Mouse (Mus musculus) gastrocnemius, adult 8-10 months (tissue): ENCODE data around the gene Gng5. TPM values are rescaled to one million over a fixed set of nuclear protein-coding genes. Genes with fewer than 3 reads are reported as not detected.

Experiments used
- DNase-seq, 2 experiments: peaks; one replicate each; pipeline ENCODE4 v3.0.0; 2022; ENCODE audit warnings: low spot score in 2 of 2
- total RNA-seq, 4 experiments: library from RNA; stranded (reverse); gene quantifications; 2 replicates each; pipeline ENCODE4 v1.2.4; 2022

Gng5 gene
- 100 to 1,000 TPM; 389 to 469 (median 438) TPM for total RNA-seq

- DNase-seq, result peak; percentile 71 to 81
Measured at GRCm38 (mm10) chr3:146499431-146500002, at the start of gene Gng5, which contains the start of gene Spata1. Gene Gng5, plus strand, starts transcription at chr3:146499807. Gene Spata1, minus strand, starts transcription at chr3:146499753.

DNA sequence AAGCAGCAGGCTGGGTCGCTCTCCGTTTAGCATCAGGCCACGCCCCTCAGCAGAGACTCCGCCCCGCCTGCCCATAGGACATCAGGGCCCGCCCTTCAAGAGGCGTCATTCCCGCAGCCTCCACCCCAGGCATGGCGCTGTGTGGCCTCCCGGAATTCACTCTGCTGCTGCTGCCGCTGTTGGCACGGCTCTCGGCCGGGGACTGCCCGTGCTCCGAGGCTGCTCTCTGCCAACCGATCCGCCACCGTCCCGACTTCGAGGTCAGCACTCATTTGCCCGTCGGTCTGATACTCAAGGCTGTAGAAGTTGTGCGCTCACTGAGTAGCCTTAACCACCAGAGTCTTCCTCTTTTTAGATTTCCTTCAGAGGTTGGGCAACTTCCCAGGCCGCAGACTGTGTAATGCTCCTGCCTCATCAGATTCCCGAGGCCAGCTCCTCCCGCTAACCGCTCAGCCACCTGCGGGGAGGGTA, 49.2 kb upstream of the Gng5 start:
- DNase-seq, result peak; percentile 86 to 91

DNA sequence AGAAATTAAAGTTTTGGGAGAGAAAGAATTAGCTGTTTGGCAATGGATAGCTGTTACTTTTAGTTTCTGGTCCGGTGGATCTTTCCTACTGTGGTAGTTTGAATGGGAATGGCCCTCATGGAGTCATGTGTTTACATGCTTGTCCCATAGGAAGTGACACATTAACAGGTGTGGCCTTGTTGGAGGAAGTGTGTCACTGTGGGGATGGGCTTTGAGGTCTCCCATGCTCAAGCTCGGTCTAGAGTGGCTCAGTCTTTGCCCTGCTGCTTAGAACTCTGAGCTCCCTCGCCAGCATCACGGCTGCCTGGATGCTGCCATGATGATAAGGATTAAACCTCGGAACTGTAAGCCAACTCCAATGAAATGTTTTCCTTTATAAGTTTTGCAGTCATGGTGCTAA, 48.2 kb upstream of the Gng5 start:
- no peak for DNase-seq

- DNase-seq, result no peak
Measured at GRCm38 (mm10) chr3:146462939-146463338, 36.7 kb upstream of the Gng5 start.

GRCm38 (mm10) chr3:146469226-146469625, 30.4 kb upstream of the Gng5 start:
- no peak for DNase-seq

DNA sequence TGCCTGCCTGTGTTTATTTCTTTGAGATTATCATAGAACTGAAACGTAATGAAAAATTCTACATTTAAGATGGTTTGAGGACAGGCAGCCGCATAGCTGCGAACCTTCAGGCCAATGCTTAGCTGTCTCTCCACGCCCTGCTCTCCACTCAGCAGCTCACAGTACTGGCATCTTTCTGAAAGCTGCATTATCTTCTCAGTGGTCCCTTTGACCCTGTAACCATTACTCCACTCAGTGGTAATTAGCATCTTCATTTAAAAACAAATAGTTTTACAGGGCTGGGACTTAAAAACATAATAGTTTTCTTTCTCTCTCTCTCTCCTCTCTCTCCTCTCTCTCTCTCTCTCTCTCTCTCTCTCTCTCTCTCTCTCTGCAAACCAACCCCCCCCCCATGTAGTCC, 26.9 kb upstream of the Gng5 start:
- no peak for DNase-seq

- no peak for DNase-seq
Measured at GRCm38 (mm10) chr3:146473741-146474140, 25.9 kb upstream of the Gng5 start.

DNA sequence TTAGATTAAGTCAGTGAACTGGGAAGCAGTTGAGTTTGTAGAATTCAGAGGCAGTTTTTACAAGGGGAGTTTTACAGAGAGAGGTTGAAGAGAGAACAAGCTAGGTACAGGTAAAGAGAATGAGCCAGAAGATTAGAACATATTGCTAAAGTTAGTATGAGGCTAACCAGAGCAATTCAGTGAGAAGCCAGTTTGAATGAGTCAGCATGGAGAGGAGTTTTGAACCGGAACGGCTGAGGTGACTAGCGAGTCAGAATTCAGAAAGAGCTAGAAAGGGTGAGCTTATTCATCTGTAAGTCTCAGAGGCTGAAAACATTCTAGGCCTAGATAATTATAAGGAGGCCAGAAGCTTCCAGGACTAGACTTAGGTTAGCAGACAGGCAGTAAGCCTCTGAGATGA, 25.2 kb upstream of the Gng5 start:
- no peak for DNase-seq

DNA sequence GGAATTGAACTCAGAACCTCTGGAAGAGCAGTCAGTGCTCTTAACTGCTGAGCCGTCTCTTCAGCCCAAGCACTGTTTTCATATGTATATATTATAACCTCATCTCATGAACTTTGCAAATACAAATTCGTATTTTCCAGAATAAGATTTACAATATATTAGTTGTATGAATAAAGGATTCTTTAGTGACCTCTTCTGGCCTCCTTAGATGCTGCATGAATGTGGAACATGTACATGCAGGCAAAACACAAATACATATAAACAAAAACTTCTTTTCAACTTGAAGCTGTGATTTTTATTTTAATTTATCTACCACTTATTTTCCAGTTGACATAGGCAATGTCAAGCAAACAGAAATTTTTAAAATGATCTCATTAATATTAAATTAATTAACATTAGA, 17.6 kb upstream of the Gng5 start:
- no peak for DNase-seq

- no peak for DNase-seq
Measured at GRCm38 (mm10) chr3:146486464-146486863, 13.1 kb upstream of the Gng5 start.

- no peak for DNase-seq
Measured at GRCm38 (mm10) chr3:146494941-146495340, 4.7 kb upstream of the Gng5 start.

DNA sequence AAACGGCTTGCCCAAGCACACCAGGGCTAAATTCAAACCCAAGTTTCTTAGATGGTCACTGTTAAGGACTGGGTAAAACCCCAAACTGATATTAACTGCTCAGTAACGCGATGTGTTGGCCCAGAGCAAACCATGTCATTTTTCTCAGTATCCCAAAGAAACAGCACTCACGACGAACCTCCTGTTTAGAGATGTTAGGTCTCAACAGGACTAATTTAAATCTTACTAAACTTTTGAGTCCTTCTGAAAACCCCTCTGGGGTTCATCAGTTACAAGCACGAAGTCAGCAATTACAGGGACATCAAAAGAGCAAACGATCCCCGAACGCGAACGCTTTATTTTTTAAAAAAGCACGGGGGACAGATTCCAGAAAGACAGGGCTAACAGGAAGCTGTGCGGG, 618 bp upstream of the Gng5 start:
- no peak for DNase-seq

GRCm38 (mm10) chr3:146500003-146500809, 599 bp downstream of the Gng5 start:
- peak in 1 of 2 experiments; percentile 33 for DNase-seq

- DNase-seq, result no peak
Measured at GRCm38 (mm10) chr3:146500810-146501201, 1.2 kb downstream of the Gng5 start.

DNA sequence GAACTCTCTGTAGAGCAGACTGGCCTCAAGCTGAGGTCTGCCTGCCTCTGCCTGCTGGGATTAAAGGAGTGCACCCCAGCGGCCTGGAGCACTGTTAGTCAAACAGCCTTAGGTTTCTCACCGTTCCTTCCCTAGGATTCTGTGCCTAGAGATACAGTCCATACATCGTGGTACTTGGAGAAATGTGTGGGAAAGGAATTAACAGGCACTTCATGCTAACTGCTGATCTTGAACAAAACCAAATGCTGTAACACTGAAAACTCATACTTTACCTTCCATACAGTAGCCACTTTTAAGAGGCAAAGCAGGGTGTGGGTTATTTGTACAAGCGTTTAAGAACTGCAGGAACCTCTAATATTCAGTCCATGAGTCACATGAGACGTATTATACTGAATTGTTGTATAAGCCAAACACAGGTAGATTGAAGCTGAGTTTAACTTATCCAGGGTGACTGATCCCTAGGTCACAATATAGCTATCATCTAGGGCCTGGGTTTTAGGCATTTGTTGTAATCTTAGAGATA, 2.1 kb downstream of the Gng5 start:
- DNase-seq, result no peak

DNA sequence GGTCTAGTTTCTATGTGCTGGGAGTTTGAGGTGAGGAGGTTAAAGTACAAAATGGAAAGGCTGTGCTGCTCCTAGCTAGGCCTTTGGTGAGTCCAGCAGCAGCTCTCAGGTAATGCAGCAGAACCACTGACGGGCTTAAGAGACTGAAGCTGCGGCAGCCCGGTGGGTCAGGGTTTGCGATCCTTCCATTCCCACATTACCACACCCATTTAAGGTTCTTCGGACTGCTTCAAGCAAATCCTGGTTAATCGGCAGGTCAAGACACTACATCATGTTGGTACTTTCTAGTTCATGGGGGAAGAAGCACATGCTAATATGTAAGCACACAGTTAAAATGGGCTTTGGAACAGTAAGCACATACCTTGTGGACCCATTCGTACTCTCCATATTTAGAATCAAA, 7.1 kb downstream of the Gng5 start:
- DNase-seq, result no peak

GRCm38 (mm10) chr3:146520226-146520797, 20.7 kb downstream of the Gng5 start:
- DNase-seq, result no peak

DNA sequence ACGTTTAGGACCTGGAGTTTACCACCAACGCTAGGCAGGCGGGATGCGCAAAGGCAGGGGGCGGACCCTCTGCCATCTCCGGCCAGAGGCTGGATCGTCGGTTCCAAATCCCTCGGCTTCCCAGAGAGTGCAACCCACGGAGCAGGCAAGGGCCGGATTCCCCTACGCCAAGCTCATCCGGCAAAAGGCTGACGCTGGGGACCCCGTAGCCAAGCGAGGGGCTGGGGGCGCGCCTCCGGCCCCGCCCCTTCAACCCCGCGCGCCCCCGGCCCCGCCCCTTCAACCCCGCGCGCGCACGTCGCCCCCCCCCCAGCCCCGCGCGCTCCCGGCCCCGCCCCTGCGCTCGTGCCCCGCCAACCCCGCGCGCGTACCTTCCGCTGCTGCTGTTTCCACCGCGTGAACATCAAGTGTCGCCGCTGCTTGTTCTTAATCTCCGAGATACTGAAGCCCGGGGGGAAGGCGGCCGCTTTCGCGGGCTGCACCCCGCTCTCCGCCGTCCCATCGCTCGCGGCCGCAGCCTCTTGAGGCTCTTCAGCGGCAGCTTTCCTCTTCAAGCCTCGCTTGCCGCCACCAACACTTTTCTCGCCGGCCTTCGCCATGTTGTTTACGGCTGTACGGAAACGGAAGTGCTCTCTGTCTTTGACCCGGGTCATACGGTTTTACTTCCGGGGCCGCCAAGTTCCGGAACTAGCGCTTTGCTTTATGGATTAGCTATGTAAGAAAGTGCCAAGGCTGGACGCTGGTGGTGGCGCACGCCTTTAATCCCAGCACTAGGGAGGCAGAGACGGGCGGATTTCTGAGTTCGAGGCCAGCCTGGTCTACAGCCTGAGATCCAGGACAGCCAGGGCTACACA, 21.4 kb downstream of the Gng5 start, which contains the start of gene Rpf1:
TSS of gene Rpf1 (minus strand) at position 632 of the 854 bp plus-strand sequence.
- DNase-seq, result peak; percentile 83 to 87

DNA sequence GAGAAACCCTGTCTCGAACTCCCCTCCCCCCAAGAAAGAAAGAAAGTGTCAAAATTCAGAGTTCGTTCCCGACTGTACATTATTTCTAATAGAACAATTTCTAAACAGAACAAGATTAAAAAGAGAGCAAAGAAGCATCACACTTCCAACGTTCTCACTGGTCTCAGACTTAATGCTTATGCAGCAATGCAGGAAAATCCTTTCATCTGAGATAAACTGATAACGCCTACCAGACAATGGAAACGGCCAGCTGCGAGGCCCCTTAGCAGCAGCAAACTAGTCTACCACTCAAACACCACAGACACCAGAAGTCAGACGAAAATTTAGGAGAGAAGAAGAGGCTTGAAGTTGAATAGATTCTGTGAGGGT, 22.0 kb downstream of the Gng5 start:
- DNase-seq, result no peak

GRCm38 (mm10) chr3:146528335-146528734, 28.7 kb downstream of the Gng5 start:
- DNase-seq, result no peak

DNA sequence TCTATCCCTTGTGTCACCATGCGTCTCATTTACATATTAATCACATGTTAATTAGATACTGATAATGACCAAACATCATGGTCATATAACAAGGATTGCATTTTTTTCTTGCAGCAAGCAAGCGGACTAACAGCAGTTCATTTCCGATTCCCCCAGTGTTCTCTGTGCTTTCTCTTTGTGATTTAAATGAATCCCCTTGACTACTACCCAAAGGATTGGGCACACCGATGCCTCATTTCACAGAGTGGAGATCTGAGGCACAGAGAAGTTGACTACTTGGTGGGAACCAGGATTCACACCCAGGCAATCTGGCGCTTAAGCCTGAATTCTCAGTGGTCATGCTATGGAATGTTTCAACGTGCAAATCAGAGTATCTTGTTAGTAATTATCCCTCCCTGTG, 35.4 kb downstream of the Gng5 start:
- DNase-seq, result no peak
